In the genomic region with DNA sequence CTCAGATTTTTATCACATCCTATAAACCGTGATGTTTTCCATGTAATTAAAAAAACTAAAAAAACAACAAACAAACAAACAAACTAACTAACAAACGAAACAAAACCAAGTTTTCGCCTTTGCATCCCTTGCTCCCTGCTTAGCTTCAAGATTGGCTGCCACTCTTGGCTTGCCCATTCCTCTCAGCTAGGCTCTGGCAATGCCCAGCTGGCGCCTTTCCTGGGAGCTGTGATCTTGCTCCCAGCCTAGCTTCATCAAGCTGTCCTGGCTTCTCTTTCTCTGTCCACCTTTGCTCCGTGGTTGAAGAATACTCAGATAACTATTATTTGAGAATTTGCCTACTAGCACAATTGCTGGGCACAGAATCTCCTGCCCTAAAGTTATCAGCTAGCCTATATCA, we compare ENCODE assay signal across 16 mouse cellular contexts. TPM values are rescaled to one million over a fixed set of nuclear protein-coding genes. Genes with fewer than 3 reads are reported as not detected.
A peak's percentile ranks its signal among the peaks of the same experiment; 100 is the strongest.
DNase-seq lines count a peak whose midpoint lies in the region.
"Had no signal": no experiment of that assay in that cellular context is flagged by ENCODE, and none has a peak within 500 bp of the region (broad histone marks: within the 10 kb centered on the region; RNA-seq: fewer than 3 reads in every experiment).

No protein-coding gene starts in this region.

- peak; percentile 77 to 81 for DNase-seq in cerebellum, postnatal 14 days
- DNase-seq in cerebellum, adult 11 months, result no peak
- DNase-seq in cerebellum, postnatal 36 days, result peak; percentile 1 to 5
- DNase-seq in cerebellum, adult 9-11 months, result no peak
- peak; percentile 10 for DNase-seq in left cerebral cortex, postnatal 4 days
- DNase-seq in left cerebral cortex, adult 9 months (ENCODE audit: low spot score in 2 of 2), result no peak
- DNase-seq: adrenal gland, adult 2 months; adrenal gland, postnatal 10 days; adrenal gland, postnatal 25 days; cerebellum, adult 2 months; cerebellum, adult 9-10 months; embryo, embryonic 11 days had no signal

- intact Hi-C loops in left cerebral cortex, postnatal 4 days (cut with DNase I), result no loop called here

RNA-seq across cellular contexts. Expression of a gene that starts 8.4 kb away (rescaled TPM):
- total RNA-seq in left cerebral cortex, postnatal 4 days (2021), result not detected
- total RNA-seq: adrenal gland, adult 2 months; adrenal gland, postnatal 10 days; adrenal gland, postnatal 25 days; adrenal gland, postnatal 4 days; common myeloid progenitor, adult 5-6 weeks; ES-E14; MEL had no signal

RNA-seq across cellular contexts. Expression of a gene that starts 13.5 kb away (rescaled TPM):
- not detected for total RNA-seq in left cerebral cortex, postnatal 4 days (2021)
- total RNA-seq: adrenal gland, adult 2 months; adrenal gland, postnatal 10 days; adrenal gland, postnatal 25 days; adrenal gland, postnatal 4 days; common myeloid progenitor, adult 5-6 weeks; ES-E14; MEL had no signal

RNA-seq across cellular contexts. Expression of a gene that starts 14.9 kb away (rescaled TPM):
- total RNA-seq in left cerebral cortex, postnatal 4 days (2021), result not detected
- total RNA-seq: adrenal gland, adult 2 months; adrenal gland, postnatal 10 days; adrenal gland, postnatal 25 days; adrenal gland, postnatal 4 days; common myeloid progenitor, adult 5-6 weeks; ES-E14; MEL had no signal

RNA-seq across cellular contexts. Expression of a gene that starts 29.0 kb away (rescaled TPM):
- total RNA-seq in left cerebral cortex, postnatal 4 days (2021), result not detected
- total RNA-seq: adrenal gland, adult 2 months; adrenal gland, postnatal 10 days; adrenal gland, postnatal 25 days; adrenal gland, postnatal 4 days; common myeloid progenitor, adult 5-6 weeks; ES-E14; MEL had no signal

RNA-seq across cellular contexts. Expression of a gene that starts 42.0 kb away (rescaled TPM):
- not detected for total RNA-seq in left cerebral cortex, postnatal 4 days (2021)
- total RNA-seq: adrenal gland, adult 2 months; adrenal gland, postnatal 10 days; adrenal gland, postnatal 25 days; adrenal gland, postnatal 4 days; common myeloid progenitor, adult 5-6 weeks; ES-E14; MEL had no signal

Comparison
In these comparisons a context has a peak if more than half of its experiments do, and no peak if none do; other contexts are left out.
1. DNase-seq: peak in cerebellum, postnatal 14 days (2 of 2), cerebellum, postnatal 36 days (2 of 2) and left cerebral cortex, postnatal 4 days (single experiment); none in cerebellum, adult 11 months (single experiment), cerebellum, adult 9-11 months (single experiment) and left cerebral cortex, adult 9 months (0 of 2).